Mouse (Mus musculus) layer of hippocampus, adult 9-11 months (tissue): ENCODE results near the gene Tyrp1.

ENCODE experiments used
- DNase-seq: peaks from one replicate; pipeline ENCODE4 v3.0.0; 2022

Gene Tyrp1

DNA sequence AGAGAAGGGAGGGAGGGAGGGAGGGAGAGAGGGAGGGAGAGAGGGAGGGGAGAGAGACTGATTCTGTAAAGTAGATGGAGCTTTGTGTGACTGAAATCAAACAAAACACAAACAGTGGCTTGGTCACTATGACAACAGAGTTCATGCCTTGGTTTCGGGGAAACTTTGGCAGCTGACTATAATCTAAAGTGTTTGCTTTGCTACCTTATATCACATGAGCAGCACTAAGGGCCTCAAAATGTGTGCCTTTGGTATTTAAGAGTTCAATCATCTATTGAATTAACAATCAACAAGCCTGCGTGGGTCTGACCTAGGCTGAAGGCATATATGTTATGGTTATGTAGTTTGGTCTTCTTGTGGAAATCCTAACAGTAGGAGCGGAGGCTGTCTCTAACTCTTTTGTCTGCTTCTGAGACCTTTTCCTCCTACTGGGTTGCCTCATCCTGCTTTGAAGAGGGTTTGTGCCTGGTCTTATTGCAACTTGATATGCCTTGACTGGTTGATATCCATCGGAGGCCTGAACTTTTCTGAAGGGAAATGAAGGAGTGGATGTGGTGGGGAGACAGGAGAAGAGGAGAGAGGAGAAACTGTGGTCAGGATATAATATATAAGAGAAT, 61.5 kb downstream of the Tyrp1 start:
- no peak for DNase-seq
